Mouse (Mus musculus) embryonic facial prominence, embryonic 15.5 days (tissue): ENCODE results near the gene Cxcl5. TPM values are rescaled to one million over a fixed set of nuclear protein-coding genes. Genes with fewer than 3 reads are reported as not detected.
A peak's percentile ranks its signal among the peaks of the same experiment; 100 is the strongest.

Experiments
- ATAC-seq: fragments of 200-750 bp; cut with Nextera tagmentation; 2 replicates; pipeline ENCODE4 v1.8.0; 2017; ENCODE audit warnings: low read depth, moderate TSS enrichment; ENCODE audit not compliant: insufficient number of reproducible peaks, low FRiP score, low TSS enrichment
- H3K27ac ChIP-seq: fragments of 300-500 bp; sonication (generic); replicated peaks from 2 replicates; pipeline ENCODE4 v1.5.1; 2015; ENCODE audit warnings: mild to moderate bottlenecking, inconsistent platforms
- H3K27me3 ChIP-seq: fragments of 300-500 bp; sonication (generic); 2 replicates; pipeline ENCODE4 v1.6.1; 2015; ENCODE audit warnings: inconsistent platforms
- H3K36me3 ChIP-seq: fragments of 300-500 bp; sonication (generic); 2 replicates; pipeline ENCODE4 v1.6.1; 2015; ENCODE audit warnings: mild to moderate bottlenecking, inconsistent platforms
- H3K4me1 ChIP-seq: fragments of 300-500 bp; sonication (generic); 2 replicates; pipeline ENCODE4 v1.6.1; 2015; ENCODE audit warnings: inconsistent platforms
- H3K4me2 ChIP-seq: fragments of 300-500 bp; sonication (generic); replicated peaks from 2 replicates; pipeline ENCODE4 v1.6.1; 2015; ENCODE audit warnings: mild to moderate bottlenecking, inconsistent platforms
- H3K4me3 ChIP-seq: fragments of 300-500 bp; sonication (generic); replicated peaks from 2 replicates; pipeline ENCODE4 v1.5.1; 2015; ENCODE audit warnings: mild to moderate bottlenecking, inconsistent platforms
- H3K9ac ChIP-seq: fragments of 300-500 bp; sonication (generic); 2 replicates; pipeline ENCODE4 v1.6.1; 2015; ENCODE audit warnings: inconsistent platforms
- H3K9me3 ChIP-seq: fragments of 300-500 bp; sonication (generic); replicated peaks from 2 replicates; pipeline ENCODE4 v1.6.1; 2016; ENCODE audit warnings: inconsistent platforms
- WGBS: fragments of 180-500 bp; shearing (Covaris S2); methylation state at CpG from one replicate; pipeline ENCODE4 v1.1.7; 2015; 5-methylcytosine and 5-hydroxymethylcytosine counted together
- polyA plus RNA-seq: library from polyadenylated mRNA; unstranded; fragments of >200 nt; fragmentation: Nextera tagmentation; extraction: Ambion mirVana; gene quantifications from 2 replicates; pipeline ENCODE4 v1.2.1, GENCODE M21; 2015

Gene Cxcl5
- polyA plus RNA-seq = 1.4 and 3.2 TPM in 2 replicates

GRCm38 (mm10) chr5:90759077-90760065, at the start of gene Cxcl5:
Cxcl5 (plus strand) TSS chr5:90759360.
- Histone ChIP-seq H3K4me2 (peak within 1 kb of the TSS; percentile 49), H3K9ac (no peak within 1 kb of the TSS), H3K9me3 (no peaks in the 10 kb centered on the region), H3K4me3 (peak within 1 kb of the TSS; percentile 31), H3K27me3 (peaks cover 17% of the 10 kb centered on the region), H3K27ac (no peak within 1 kb of the TSS), H3K4me1 (peaks cover 26% of the 10 kb centered on the region), H3K36me3 (no peaks in the 10 kb centered on the region)
- 3% methylated on average over 32 of the region's 32 CpGs for WGBS
- ATAC-seq = no peak

GRCm38 (mm10) chr5:90711409-90711808, 47.8 kb upstream of the Cxcl5 start:
- Histone ChIP-seq H3K9ac (no peak overlapping the region), H3K9me3 (no peaks in the 10 kb centered on the region), H3K27me3 (no peaks in the 10 kb centered on the region), H3K4me2 (no peak overlapping the region), H3K36me3 (no peaks in the 10 kb centered on the region), H3K4me1 (no peaks in the 10 kb centered on the region), H3K27ac (no peak overlapping the region), H3K4me3 (no peak overlapping the region)
- 74% methylated on average over 2 of the region's 2 CpGs for WGBS
- ATAC-seq = no peak

DNA sequence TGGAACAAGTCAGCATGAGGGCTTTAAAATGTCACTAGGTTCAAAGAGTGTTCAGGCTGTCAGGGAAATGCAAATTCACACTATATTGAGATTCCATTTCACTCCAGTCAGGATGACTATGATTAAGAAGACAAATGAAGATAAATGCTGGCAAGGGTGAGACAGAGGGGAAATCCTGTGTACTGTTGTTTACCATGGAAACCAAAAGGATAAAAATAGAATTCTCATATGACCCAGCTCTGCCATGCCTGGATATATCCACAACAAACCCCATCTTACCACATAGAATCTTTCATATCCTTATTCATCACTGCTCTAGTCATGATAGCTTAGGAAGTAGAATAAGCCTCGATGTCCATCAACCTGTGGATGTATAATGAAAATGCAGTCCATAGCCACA, 41.2 kb upstream of the Cxcl5 start:
- H3K4me1 ChIP-seq = no peaks in the 10 kb centered on the region
- H3K4me2 ChIP-seq = no peak overlapping the region
- 91% methylated on average over 1 of the region's 1 CpGs for WGBS
- H3K9me3 ChIP-seq = no peaks in the 10 kb centered on the region
- no peaks in the 10 kb centered on the region for H3K36me3 ChIP-seq
- H3K4me3 ChIP-seq = no peak overlapping the region
- no peak overlapping the region for H3K9ac ChIP-seq
- no peak overlapping the region for H3K27ac ChIP-seq
- ATAC-seq = no peak
- H3K27me3 ChIP-seq = no peaks in the 10 kb centered on the region

GRCm38 (mm10) chr5:90722656-90723055, 36.5 kb upstream of the Cxcl5 start:
- H3K27ac ChIP-seq = no peak overlapping the region
- H3K4me2 ChIP-seq = no peak overlapping the region
- H3K9ac ChIP-seq = no peak overlapping the region
- no peak for ATAC-seq
- no peak overlapping the region for H3K4me3 ChIP-seq
- H3K4me1 ChIP-seq = no peaks in the 10 kb centered on the region
- 93% methylated on average over 3 of the region's 3 CpGs for WGBS
- no peaks in the 10 kb centered on the region for H3K9me3 ChIP-seq
- no peaks in the 10 kb centered on the region for H3K36me3 ChIP-seq
- no peaks in the 10 kb centered on the region for H3K27me3 ChIP-seq

DNA sequence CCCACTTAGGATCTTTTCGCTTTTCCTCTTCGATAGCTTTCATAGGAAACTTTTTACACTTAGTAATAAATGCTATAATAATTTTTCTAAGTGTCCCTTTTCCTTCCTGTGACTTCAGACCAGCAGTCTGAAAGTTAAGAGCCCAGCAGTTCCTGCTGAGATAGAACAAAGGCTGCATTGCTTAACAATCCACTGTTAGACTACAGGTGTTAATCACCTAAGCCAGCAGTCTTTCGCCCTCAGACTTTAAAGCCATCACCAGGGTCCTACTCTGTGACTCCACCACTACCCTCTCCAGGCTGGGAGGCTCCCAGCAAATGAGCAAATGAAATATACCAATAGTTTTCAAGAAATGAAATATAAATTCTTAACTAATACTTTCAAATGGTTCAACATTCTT, 30.9 kb upstream of the Cxcl5 start:
- ATAC-seq = no peak
- Histone ChIP-seq H3K9me3 (no peaks in the 10 kb centered on the region), H3K9ac (no peak overlapping the region), H3K36me3 (no peaks in the 10 kb centered on the region), H3K27ac (no peak overlapping the region), H3K4me1 (0 out of 2 replicates have a peak, but pooled peaks cover 3% of the 10 kb centered on the region), H3K4me3 (no peak overlapping the region), H3K27me3 (no peaks in the 10 kb centered on the region), H3K4me2 (no peak overlapping the region)
- WGBS = 78% methylated on average over 3 of the region's 3 CpGs

GRCm38 (mm10) chr5:90731480-90731879, 27.7 kb upstream of the Cxcl5 start:
- WGBS = 36% methylated on average over 4 of the region's 4 CpGs
- Histone ChIP-seq H3K27me3 (no peaks in the 10 kb centered on the region), H3K36me3 (no peaks in the 10 kb centered on the region), H3K9me3 (no peaks in the 10 kb centered on the region), H3K4me2 (no peak overlapping the region), H3K4me3 (no peak overlapping the region), H3K4me1 (0 out of 2 replicates have a peak, but pooled peaks cover 3% of the 10 kb centered on the region), H3K27ac (0 out of 2 replicates have a peak overlapping the region, but pooled peaks have one; percentile 51), H3K9ac (no peak overlapping the region)
- peak; percentile 24; the same call in 1 of the 2 replicates for ATAC-seq

DNA sequence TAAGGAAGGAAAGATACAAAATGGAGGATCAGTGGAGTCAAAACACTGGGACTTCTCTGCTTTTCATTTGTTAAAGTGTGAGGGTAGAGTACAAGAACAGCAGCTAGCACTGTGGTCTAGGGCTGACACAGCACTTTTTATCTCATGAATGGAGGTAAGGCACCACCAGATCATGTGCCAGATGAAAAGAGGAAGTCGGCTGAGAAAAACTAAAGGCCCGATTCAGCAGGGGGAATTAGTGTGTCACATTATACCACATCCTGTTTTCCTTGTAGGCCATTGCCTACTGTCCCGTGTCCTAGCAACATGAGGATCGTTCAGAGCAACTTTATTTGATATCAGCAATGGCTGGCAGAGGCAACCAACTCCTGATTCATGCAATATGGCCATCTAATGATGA, 17.1 kb upstream of the Cxcl5 start:
- Histone ChIP-seq H3K9me3 (no peaks in the 10 kb centered on the region), H3K4me3 (no peak overlapping the region), H3K9ac (no peak overlapping the region), H3K4me1 (no peaks in the 10 kb centered on the region), H3K36me3 (no peaks in the 10 kb centered on the region), H3K4me2 (no peak overlapping the region), H3K27ac (no peak overlapping the region), H3K27me3 (no peaks in the 10 kb centered on the region)
- ATAC-seq = no peak
- WGBS = 53% methylated on average over 4 of the region's 4 CpGs

DNA sequence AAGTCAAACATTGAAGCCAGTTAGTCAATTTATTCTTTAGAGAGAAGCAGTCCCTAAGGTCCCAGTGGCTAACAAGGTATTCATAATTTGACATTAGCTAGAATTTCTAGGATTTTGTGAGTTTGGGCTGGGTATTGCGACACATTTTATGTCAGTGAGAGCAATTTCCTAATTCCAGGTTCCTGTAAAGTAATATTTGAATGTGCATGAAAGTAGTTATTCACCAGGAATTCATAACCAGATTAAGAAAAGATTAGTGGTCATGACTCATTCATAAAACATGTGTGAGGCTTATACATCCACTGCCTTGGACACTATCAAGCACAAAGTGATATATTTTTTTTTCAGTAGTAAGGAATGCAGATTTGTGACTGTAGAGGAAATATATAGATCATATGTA, 5.2 kb upstream of the Cxcl5 start:
- 77% methylated on average over 1 of the region's 1 CpGs for WGBS
- Histone ChIP-seq H3K9ac (no peak overlapping the region), H3K36me3 (no peaks in the 10 kb centered on the region), H3K4me2 (no peak overlapping the region), H3K27ac (no peak overlapping the region), H3K27me3 (peaks cover 2% of the 10 kb centered on the region; the same call in 1 of the 2 replicates), H3K4me1 (peaks cover 18% of the 10 kb centered on the region), H3K9me3 (no peaks in the 10 kb centered on the region), H3K4me3 (no peak overlapping the region)
- ATAC-seq = no peak

- Histone ChIP-seq H3K4me2 (no peak overlapping the region), H3K27ac (no peak overlapping the region), H3K4me3 (no peak overlapping the region), H3K9me3 (no peaks in the 10 kb centered on the region), H3K36me3 (no peaks in the 10 kb centered on the region), H3K27me3 (peaks cover 17% of the 10 kb centered on the region), H3K9ac (no peak overlapping the region), H3K4me1 (peaks cover 26% of the 10 kb centered on the region)
- WGBS = 36% methylated on average over 5 of the region's 5 CpGs
- no peak for ATAC-seq
These were observed 1.0 kb upstream of the Cxcl5 start for GRCm38 (mm10) chr5:90758020-90758605.

DNA sequence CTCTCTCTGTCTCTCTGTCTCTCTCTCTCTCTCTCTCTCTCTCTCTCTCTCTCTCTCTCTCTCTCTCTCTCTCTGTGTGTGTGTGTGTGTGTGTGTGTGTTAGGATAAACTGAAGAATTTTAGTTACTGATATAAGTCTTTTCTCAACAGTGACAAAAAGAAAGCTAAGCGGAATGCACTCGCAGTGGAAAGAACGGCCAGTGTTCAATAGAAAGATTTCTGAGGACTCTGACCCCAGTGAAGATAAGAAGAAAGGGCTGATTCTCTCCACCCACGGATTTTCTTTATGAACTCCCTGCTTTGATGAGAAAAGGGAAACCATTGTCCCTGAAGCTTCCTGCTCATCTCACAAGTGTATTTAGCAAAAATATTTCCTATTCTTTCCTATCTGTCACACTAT, 1.1 kb downstream of the Cxcl5 start:
- ATAC-seq = no peak
- Histone ChIP-seq H3K4me1 (peaks cover 29% of the 10 kb centered on the region), H3K27ac (no peak overlapping the region), H3K9ac (no peak overlapping the region), H3K4me3 (no peak overlapping the region), H3K27me3 (peaks cover 17% of the 10 kb centered on the region), H3K4me2 (no peak overlapping the region), H3K9me3 (no peaks in the 10 kb centered on the region), H3K36me3 (no peaks in the 10 kb centered on the region)
- WGBS = 60% methylated on average over 4 of the region's 4 CpGs

DNA sequence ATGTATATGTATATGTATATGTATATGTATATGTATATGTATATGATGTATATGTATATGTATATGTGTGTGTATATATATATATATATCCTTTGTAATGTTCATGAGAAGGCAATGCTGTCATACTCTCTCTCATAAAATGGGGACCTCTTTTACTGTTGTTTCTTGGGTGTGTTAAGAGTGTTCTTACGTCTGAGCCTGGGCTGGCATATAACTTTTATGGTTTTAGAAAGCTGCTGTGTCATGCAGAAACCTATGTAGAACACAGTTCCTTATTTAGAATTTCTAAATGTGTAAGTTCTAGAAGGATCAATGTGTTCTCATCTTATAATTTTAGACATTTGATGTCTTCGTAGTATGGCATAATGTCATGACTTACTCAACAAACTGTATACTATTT, 1.7 kb downstream of the Cxcl5 start:
- no peak overlapping the region for H3K27ac ChIP-seq
- H3K9ac ChIP-seq = no peak overlapping the region
- no peaks in the 10 kb centered on the region for H3K9me3 ChIP-seq
- H3K36me3 ChIP-seq = no peaks in the 10 kb centered on the region
- H3K27me3 ChIP-seq = peaks cover 17% of the 10 kb centered on the region
- no peak for ATAC-seq
- WGBS = 91% methylated on average over 2 of the region's 2 CpGs
- no peak overlapping the region for H3K4me3 ChIP-seq
- H3K4me1 ChIP-seq = peaks cover 29% of the 10 kb centered on the region
- no peak overlapping the region for H3K4me2 ChIP-seq
